Mouse (Mus musculus) adrenal gland, postnatal 25 days (tissue): ENCODE measurements at regions not wholly inside any gene's neighbourhood (a gene's known extent, or its start where the extent isn't known, plus 50 kb on each side); places are given as distances from the start of the nearest gene placed in this dataset.
A peak's percentile ranks its signal among the peaks of the same experiment; 100 is the strongest.

ENCODE experiments used
- DNase-seq: peaks from one replicate; pipeline ENCODE4 v3.0.0; 2021; ENCODE audit warnings: mixed read lengths

- no peak for DNase-seq
These were observed 74.1 kb upstream of the Zc3h12a start for GRCm38 (mm10) chr4:125201638-125202325.

- DNase-seq: no peak
These were observed 73.1 kb upstream of the Zc3h12a start for GRCm38 (mm10) chr4:125200762-125201161.

GRCm38 (mm10) chr4:125199281-125199680 is 71.6 kb upstream of the Zc3h12a start:
- DNase-seq: no peak

- no peak for DNase-seq
These were observed 68.3 kb upstream of the Zc3h12a start for GRCm38 (mm10) chr4:125195901-125196435.

GRCm38 (mm10) chr4:125194722-125195380 is 67.2 kb upstream of the Zc3h12a start:
- no peak for DNase-seq

GRCm38 (mm10) chr4:125194298-125194697 is 66.7 kb upstream of the Zc3h12a start:
- DNase-seq: no peak

- DNase-seq: no peak
These were observed 64.0 kb upstream of the Zc3h12a start for GRCm38 (mm10) chr4:125191680-125192079.

- DNase-seq: peak; percentile 17
These were observed 63.4 kb upstream of the Zc3h12a start for GRCm38 (mm10) chr4:125191010-125191409.

- no peak for DNase-seq
These were observed 62.3 kb upstream of the Zc3h12a start for GRCm38 (mm10) chr4:125189971-125190370.

- no peak for DNase-seq
These were observed 58.6 kb upstream of the Zc3h12a start for GRCm38 (mm10) chr4:125186246-125186645.

- no peak for DNase-seq
These were observed 57.4 kb upstream of the Zc3h12a start for GRCm38 (mm10) chr4:125185076-125185475.

- no peak for DNase-seq
These were observed 53.3 kb upstream of the Zc3h12a start for GRCm38 (mm10) chr4:125180947-125181346.

GRCm38 (mm10) chr4:125178552-125178951 is 50.9 kb upstream of the Zc3h12a start:
- no peak for DNase-seq

- no peak for DNase-seq
These were observed 50.0 kb upstream of the Zc3h12a start for GRCm38 (mm10) chr4:125177666-125178065.
